Mouse (Mus musculus) kidney, embryonic 14.5 days (tissue): Measurements from ENCODE around the gene Ahctf1. TPM values are rescaled to one million over a fixed set of nuclear protein-coding genes. Genes with fewer than 3 reads are reported as not detected.
A peak's percentile ranks its signal among the peaks of the same experiment; 100 is the strongest.

Source experiments
- ATAC-seq: fragments of 200-750 bp; cut with Nextera tagmentation; 2 replicates; pipeline ENCODE4 v1.8.0; 2017; ENCODE audit warnings: moderate number of reproducible peaks, mild to moderate bottlenecking, moderate TSS enrichment, moderate library complexity; ENCODE audit not compliant: low FRiP score, low TSS enrichment
- H3K27ac ChIP-seq: fragments of 300-500 bp; sonication (generic); 2 replicates; pipeline ENCODE4 v1.5.1; 2014; ENCODE audit warnings: low read depth, mild to moderate bottlenecking, low read length, moderate library complexity, mixed read lengths
- H3K27me3 ChIP-seq: fragments of 300-500 bp; sonication (generic); 2 replicates; pipeline ENCODE4 v1.6.1; 2014; ENCODE audit warnings: mild to moderate bottlenecking, low read length; ENCODE audit not compliant: control insufficient read depth, insufficient read depth
- H3K36me3 ChIP-seq: fragments of 300-500 bp; sonication (generic); 2 replicates; pipeline ENCODE4 v1.6.1; 2014; ENCODE audit warnings: low read length, mixed read lengths; ENCODE audit not compliant: control insufficient read depth, insufficient read depth
- H3K4me1 ChIP-seq: fragments of 300-500 bp; sonication (generic); 2 replicates; pipeline ENCODE4 v1.6.1; 2014; ENCODE audit warnings: low read length, mixed read lengths; ENCODE audit not compliant: control insufficient read depth, insufficient read depth
- H3K4me2 ChIP-seq: fragments of 300-500 bp; sonication (generic); replicated peaks from 2 replicates; pipeline ENCODE4 v1.6.1; 2014; ENCODE audit warnings: low read depth, mild to moderate bottlenecking, low read length
- H3K4me3 ChIP-seq: fragments of 300-500 bp; sonication (generic); 2 replicates; pipeline ENCODE4 v1.5.1; 2014; ENCODE audit warnings: mild to moderate bottlenecking, low read length
- H3K9ac ChIP-seq: fragments of 300-500 bp; sonication (generic); 2 replicates; pipeline ENCODE4 v1.6.1; 2014; ENCODE audit warnings: low read depth, mild to moderate bottlenecking, low read length, moderate library complexity
- H3K9me3 ChIP-seq: fragments of 300-500 bp; sonication (generic); 2 replicates; pipeline ENCODE4 v1.6.1; 2016; ENCODE audit warnings: low read length; ENCODE audit not compliant: control insufficient read depth
- WGBS: fragments of 180-500 bp; shearing (Covaris S2); extraction: QIAGEN DNeasy Blood & Tissue Kit; methylation state at CpG from one replicate; pipeline ENCODE4 v1.1.7; 2014; 5-methylcytosine and 5-hydroxymethylcytosine counted together
- polyA plus RNA-seq: library from polyadenylated mRNA; unstranded; fragments of >200 nt; fragmentation: Nextera tagmentation; extraction: Ambion mirVana; gene quantifications from 2 replicates; pipeline ENCODE4 v1.2.1, GENCODE M21; 2014

Ahctf1 gene
- 35.1 and 41.3 TPM in 2 replicates for polyA plus RNA-seq

- H3K4me3 ChIP-seq = peak within 1 kb of the TSS; percentile 69
- under 1% methylated on average over 56 of the region's 56 CpGs for WGBS
- peak; percentile 98 for ATAC-seq
- H3K4me2 ChIP-seq = peak within 1 kb of the TSS; percentile 45
- H3K4me1 ChIP-seq = peaks cover 11% of the 10 kb centered on the region; the same call in 1 of the 2 replicates
- H3K27ac ChIP-seq = peak within 1 kb of the TSS; percentile 99
- no peaks in the 10 kb centered on the region for H3K27me3 ChIP-seq
- H3K9ac ChIP-seq = peak within 1 kb of the TSS; percentile 98
- no peaks in the 10 kb centered on the region for H3K9me3 ChIP-seq
- peaks cover 6% of the 10 kb centered on the region for H3K36me3 ChIP-seq
Observed at GRCm38 (mm10) chr1:179803513-179804139, at the start of gene Ahctf1. Gene Ahctf1, minus strand, starts transcription at chr1:179803680.

GRCm38 (mm10) chr1:179847759-179848389 lies 44.4 kb upstream of the Ahctf1 start:
- Histone ChIP-seq H3K4me3 (peak overlapping the region; percentile 36), H3K36me3 (no peaks in the 10 kb centered on the region), H3K4me1 (peaks cover 8% of the 10 kb centered on the region; the same call in 1 of the 2 replicates), H3K9me3 (no peaks in the 10 kb centered on the region), H3K27ac (peak overlapping the region; percentile 12; the same call in 1 of the 2 replicates), H3K27me3 (no peaks in the 10 kb centered on the region), H3K9ac (peak overlapping the region; percentile 55), H3K4me2 (peak overlapping the region; percentile 58)
- WGBS = 3% methylated on average over 20 of the region's 20 CpGs
- peak; percentile 65 for ATAC-seq

- no peak overlapping the region for H3K27ac ChIP-seq
- H3K36me3 ChIP-seq = no peaks in the 10 kb centered on the region
- H3K4me3 ChIP-seq = no peak overlapping the region
- no peak overlapping the region for H3K9ac ChIP-seq
- H3K4me2 ChIP-seq = no peak overlapping the region; the same call in 1 of the 2 replicates
- WGBS = 48% methylated on average over 7 of the region's 7 CpGs
- ATAC-seq = no peak
- no peaks in the 10 kb centered on the region for H3K9me3 ChIP-seq
- no peaks in the 10 kb centered on the region for H3K27me3 ChIP-seq
- peaks cover 8% of the 10 kb centered on the region; the same call in 1 of the 2 replicates for H3K4me1 ChIP-seq
Observed at GRCm38 (mm10) chr1:179847173-179847572, 43.7 kb upstream of the Ahctf1 start.

- Histone ChIP-seq H3K4me3 (no peak overlapping the region), H3K36me3 (no peaks in the 10 kb centered on the region), H3K27me3 (no peaks in the 10 kb centered on the region), H3K4me1 (peaks cover 8% of the 10 kb centered on the region; the same call in 1 of the 2 replicates), H3K9ac (no peak overlapping the region), H3K9me3 (no peaks in the 10 kb centered on the region), H3K4me2 (no peak overlapping the region), H3K27ac (no peak overlapping the region)
- ATAC-seq = no peak
- 85% methylated on average over 16 of the region's 16 CpGs for WGBS
Observed at GRCm38 (mm10) chr1:179845832-179846499, 42.5 kb upstream of the Ahctf1 start.

- Histone ChIP-seq H3K9me3 (no peaks in the 10 kb centered on the region), H3K4me3 (no peak overlapping the region), H3K27ac (no peak overlapping the region), H3K9ac (no peak overlapping the region), H3K4me2 (no peak overlapping the region), H3K36me3 (no peaks in the 10 kb centered on the region), H3K4me1 (peaks cover 8% of the 10 kb centered on the region; the same call in 1 of the 2 replicates), H3K27me3 (no peaks in the 10 kb centered on the region)
- peak; percentile 73; the same call in 1 of the 2 replicates for ATAC-seq
- WGBS = 29% methylated on average over 5 of the region's 5 CpGs
Observed at GRCm38 (mm10) chr1:179844894-179845293, 41.4 kb upstream of the Ahctf1 start.

GRCm38 (mm10) chr1:179843981-179844380 lies 40.5 kb upstream of the Ahctf1 start:
- Histone ChIP-seq H3K27ac (no peak overlapping the region), H3K4me2 (no peak overlapping the region), H3K4me1 (peaks cover 8% of the 10 kb centered on the region; the same call in 1 of the 2 replicates), H3K9me3 (no peaks in the 10 kb centered on the region), H3K9ac (no peak overlapping the region), H3K27me3 (no peaks in the 10 kb centered on the region), H3K36me3 (no peaks in the 10 kb centered on the region), H3K4me3 (no peak overlapping the region)
- WGBS = 21% methylated on average over 3 of the region's 3 CpGs
- ATAC-seq = no peak

- peaks cover 4% of the 10 kb centered on the region; the same call in 1 of the 2 replicates for H3K4me1 ChIP-seq
- H3K9me3 ChIP-seq = no peaks in the 10 kb centered on the region
- no peak overlapping the region for H3K4me2 ChIP-seq
- no peak overlapping the region for H3K4me3 ChIP-seq
- no peaks in the 10 kb centered on the region for H3K36me3 ChIP-seq
- 90% methylated on average over 7 of the region's 7 CpGs for WGBS
- ATAC-seq = no peak
- H3K27me3 ChIP-seq = no peaks in the 10 kb centered on the region
- no peak overlapping the region for H3K9ac ChIP-seq
- no peak overlapping the region for H3K27ac ChIP-seq
Observed at GRCm38 (mm10) chr1:179842568-179842967, 39.1 kb upstream of the Ahctf1 start.

GRCm38 (mm10) chr1:179836426-179837404 lies 33.2 kb upstream of the Ahctf1 start:
- peak overlapping the region; percentile 63; the same call in 1 of the 2 replicates for H3K27ac ChIP-seq
- ATAC-seq = peak; percentile 64

More at GRCm38 (mm10) chr1:179836426-179837404, 33.2 kb upstream of the Ahctf1 start:
- H3K9me3 ChIP-seq = peaks cover 6% of the 10 kb centered on the region; the same call in 1 of the 2 replicates
- H3K4me1 ChIP-seq = no peaks in the 10 kb centered on the region
- no peak overlapping the region for H3K4me2 ChIP-seq
- no peaks in the 10 kb centered on the region for H3K27me3 ChIP-seq
- no peak overlapping the region for H3K4me3 ChIP-seq
- 68% methylated on average over 7 of the region's 7 CpGs for WGBS
- no peaks in the 10 kb centered on the region for H3K36me3 ChIP-seq
- H3K9ac ChIP-seq = no peak overlapping the region
